ENCODE assay signal across 8 mouse cellular contexts in genomic region chr6:126154372-126154982, GRCm38 (mm10). TPM values are rescaled to one million over a fixed set of nuclear protein-coding genes. Genes with fewer than 3 reads are reported as not detected.
DNase-seq lines count a peak whose midpoint lies in the region; ATAC-seq and TF ChIP-seq lines count a peak whose summit lies in the region.
"Had no signal": no experiment of that assay in that cellular context is flagged by ENCODE, and none has a peak within 500 bp of the region (broad histone marks: within the 10 kb centered on the region; RNA-seq: fewer than 3 reads in every experiment).

No protein-coding gene starts in this region.

- H3K27ac ChIP-seq in hindbrain, embryonic 15.5 days (replicated peaks), result no peak overlapping the region
- H3K27ac ChIP-seq in midbrain, postnatal 0 days (ENCODE audit: low read depth, low read length), result no peak overlapping the region
- H3K27ac ChIP-seq in forebrain, embryonic 16.5 days (ENCODE audit: low read length), result no peak overlapping the region

- no peaks in the 10 kb centered on the region for H3K36me3 ChIP-seq in hindbrain, embryonic 15.5 days
- no peaks in the 10 kb centered on the region for H3K36me3 ChIP-seq in midbrain, postnatal 0 days (ENCODE audit: insufficient read depth, low read length)
- H3K36me3 ChIP-seq in forebrain, embryonic 16.5 days (ENCODE audit: control insufficient read depth, insufficient read depth), result no peaks in the 10 kb centered on the region

- DNase-seq in lung, adult 2 months, result no peak
- no peak for DNase-seq in lung, postnatal 25 days (ENCODE audit: low spot score)
- peak; percentile 63 to 71 for DNase-seq in cerebellum, postnatal 25 days
- peak; percentile 78 for DNase-seq in midbrain, postnatal 0 days (ENCODE audit: low spot score)
- no peak for DNase-seq in spleen, adult 18-20 months

- H3K9ac ChIP-seq in hindbrain, embryonic 15.5 days, result no peak overlapping the region
- no peak overlapping the region for H3K9ac ChIP-seq in midbrain, postnatal 0 days (replicated peaks; ENCODE audit: low read length, poor library complexity, severe bottlenecking)
- H3K9ac ChIP-seq in forebrain, embryonic 16.5 days (replicated peaks; ENCODE audit: low read depth, low read length), result no peak overlapping the region

- 35% methylated on average over 8 of the region's 8 CpGs for WGBS in lung, adult 2 months
- WGBS in hindbrain, embryonic 15.5 days, result 39% methylated on average over 8 of the region's 8 CpGs
- WGBS in midbrain, postnatal 0 days, result 45% methylated on average over 8 of the region's 8 CpGs
- WGBS in forebrain, embryonic 16.5 days, result 42% methylated on average over 8 of the region's 8 CpGs

- peak; percentile 42; the same call in 1 of the 2 replicates for ATAC-seq in hindbrain, embryonic 15.5 days (ENCODE audit: low FRiP score, low read depth)
- ATAC-seq in midbrain, postnatal 0 days (ENCODE audit: low FRiP score), result 0 out of 2 replicates have a peak, but pooled peaks have one; percentile 41
- no peak for ATAC-seq in forebrain, embryonic 16.5 days

- H3K4me1 ChIP-seq in lung, adult 2 months (ENCODE audit: control insufficient read depth, insufficient read depth, low read length), result no peaks in the 10 kb centered on the region; the same call in 1 of the 2 replicates
- no peaks in the 10 kb centered on the region for H3K4me1 ChIP-seq in hindbrain, embryonic 15.5 days (replicated peaks)
- no peaks in the 10 kb centered on the region for H3K4me1 ChIP-seq in midbrain, postnatal 0 days (ENCODE audit: insufficient read depth, low read length)
- H3K4me1 ChIP-seq in forebrain, embryonic 16.5 days (replicated peaks; ENCODE audit: control insufficient read depth, insufficient read depth, low read length), result no peaks in the 10 kb centered on the region

- TF ChIP-seq POLR2A in lung, adult 2 months (IDR thresholded peaks at IDR 0.05; ENCODE audit: borderline replicate concordance, extremely low read depth, low read depth, low read length), result no peak

- H3K27me3 ChIP-seq in hindbrain, embryonic 15.5 days, result 0 out of 2 replicates have a peak, but pooled peaks cover 5% of the 10 kb centered on the region
- H3K27me3 ChIP-seq in midbrain, postnatal 0 days (ENCODE audit: insufficient read depth, low read length), result 0 out of 2 replicates have a peak, but pooled peaks cover 3% of the 10 kb centered on the region
- H3K27me3 ChIP-seq in forebrain, embryonic 16.5 days (replicated peaks; ENCODE audit: control insufficient read depth, insufficient read depth, low read length), result no peaks in the 10 kb centered on the region

- H3K4me2 ChIP-seq in hindbrain, embryonic 15.5 days, result no peak overlapping the region
- H3K4me2 ChIP-seq in midbrain, postnatal 0 days (ENCODE audit: low read depth, low read length, poor library complexity, severe bottlenecking), result no peak overlapping the region
- H3K4me2 ChIP-seq in forebrain, embryonic 16.5 days (ENCODE audit: low read length), result no peak overlapping the region

- H3K9me3 ChIP-seq in hindbrain, embryonic 15.5 days, result no peaks in the 10 kb centered on the region
- H3K9me3 ChIP-seq in midbrain, postnatal 0 days (ENCODE audit: low read length), result no peaks in the 10 kb centered on the region
- H3K9me3 ChIP-seq in forebrain, embryonic 16.5 days (ENCODE audit: control insufficient read depth, low read length), result no peaks in the 10 kb centered on the region

- TF ChIP-seq CTCF in lung, adult 2 months (IDR thresholded peaks at IDR 0.05; ENCODE audit: insufficient read depth, low read length), result peak; percentile 37
- TF ChIP-seq CTCF in midbrain, postnatal 0 days (IDR thresholded peaks at IDR 0.05), result peak; percentile 84

- no peak overlapping the region for H3K4me3 ChIP-seq in lung, adult 2 months (replicated peaks; ENCODE audit: extremely low read depth, low read depth, low read length)
- H3K4me3 ChIP-seq in hindbrain, embryonic 15.5 days, result no peak overlapping the region
- no peak overlapping the region for H3K4me3 ChIP-seq in midbrain, postnatal 0 days (ENCODE audit: low read depth, low read length)
- H3K4me3 ChIP-seq in forebrain, embryonic 16.5 days (replicated peaks; ENCODE audit: low read length), result no peak overlapping the region
- H3K4me3 ChIP-seq: myocyte had no signal

RNA-seq across cellular contexts. Expression of gene Ntf3, which starts 12.2 kb away (rescaled TPM):
- 1.5 and 1.7 TPM in 2 replicates for polyA plus RNA-seq in lung, adult 2 months (2012; rRNA removed)
- 3.8 TPM in 2 replicates for polyA plus RNA-seq in hindbrain, embryonic 15.5 days (2015; fragmentation: Nextera tagmentation; extraction: Ambion mirVana)
- 3.0 and 3.4 TPM in 2 replicates for total RNA-seq in midbrain, postnatal 0 days (2014; rRNA removed)
- polyA plus RNA-seq in midbrain, postnatal 0 days (2015; fragmentation: Nextera tagmentation; extraction: Ambion mirVana), result 2.3 and 2.7 TPM in 2 replicates
- polyA plus RNA-seq in forebrain, embryonic 16.5 days (2015; fragmentation: Nextera tagmentation; extraction: Ambion mirVana), result 4.7 and 6.8 TPM in 2 replicates
- polyA plus RNA-seq: myocyte had no signal

Comparison
In these comparisons a context has a peak if more than half of its experiments do, and no peak if none do; other contexts are left out.
1. DNase-seq: peak in cerebellum, postnatal 25 days (2 of 2) and midbrain, postnatal 0 days (single experiment); none in lung, adult 2 months (single experiment), lung, postnatal 25 days (single experiment) and spleen, adult 18-20 months (0 of 2).